Mouse (Mus musculus) 416B (cell line): ENCODE results near the gene Bcar3.
A peak's percentile ranks its signal among the peaks of the same experiment; 100 is the strongest.

Experiments used
- DNase-seq: peaks from one replicate; pipeline ENCODE4 v3.0.0; 2011; ENCODE audit warnings: low read depth

Bcar3 gene

DNA sequence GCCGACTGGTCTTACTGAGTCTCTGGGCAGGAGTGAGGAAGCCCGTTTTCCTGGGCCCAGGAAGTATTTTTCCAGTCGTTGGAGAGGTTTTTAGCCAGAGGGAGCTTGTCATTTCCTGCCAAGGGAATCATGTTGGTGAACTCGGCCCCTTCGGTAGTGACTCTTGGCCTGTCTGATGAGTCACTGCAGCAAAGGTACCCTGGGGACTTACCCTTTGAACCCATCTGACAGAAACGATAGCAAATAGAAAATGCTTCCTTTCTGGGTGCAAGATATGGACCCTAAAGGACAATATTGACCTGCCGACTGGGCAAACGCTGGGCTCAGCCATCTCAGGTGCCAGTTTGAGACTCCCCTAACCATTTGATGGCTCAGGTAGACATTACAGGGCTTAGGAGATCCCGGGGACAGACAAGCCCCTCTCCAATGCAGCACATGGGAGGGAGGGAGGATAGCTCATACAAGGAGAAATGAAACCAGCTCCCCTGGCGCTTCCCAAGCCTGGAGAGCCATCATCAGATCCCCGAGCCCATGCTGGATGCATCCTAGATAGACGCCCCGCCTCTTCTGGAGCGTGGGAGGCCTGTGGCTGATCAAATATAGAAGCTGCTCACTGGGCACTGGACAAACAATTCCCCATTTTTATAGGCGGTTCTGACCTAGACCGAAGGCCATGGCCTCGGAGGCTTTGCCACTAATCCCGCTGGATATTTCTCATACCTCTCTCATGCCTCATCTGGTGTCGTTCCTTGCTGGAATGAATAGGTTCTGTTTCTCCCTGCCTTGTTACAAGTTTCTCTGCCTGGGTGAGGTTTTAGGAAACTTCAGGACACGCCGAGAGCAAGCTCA is 188.2 kb downstream of the Bcar3 start:
- peak; percentile 18 for DNase-seq

- no peak for DNase-seq
Observed at GRCm38 (mm10) chr3:122483066-122483782, 189.3 kb downstream of the Bcar3 start.

DNA sequence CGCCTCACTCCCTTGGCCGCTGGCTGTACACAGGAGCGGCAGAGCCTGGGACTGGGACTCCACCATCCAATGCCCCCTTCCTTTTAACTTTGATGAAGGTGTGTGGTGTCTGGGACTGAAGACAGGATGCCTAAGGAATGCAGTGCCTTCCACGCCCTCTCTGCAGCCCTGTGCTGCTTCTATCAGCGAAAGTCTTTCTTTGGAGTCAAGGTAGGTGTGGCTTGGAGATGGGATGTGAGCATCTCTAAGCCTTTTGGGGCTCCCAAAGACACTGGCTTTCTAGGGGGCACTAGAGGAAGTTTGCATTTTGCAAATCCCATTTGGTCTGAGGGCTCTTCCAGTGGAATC is 189.8 kb downstream of the Bcar3 start:
- DNase-seq: no peak

- no peak for DNase-seq
Observed at GRCm38 (mm10) chr3:122484301-122484700, 190.4 kb downstream of the Bcar3 start.

- no peak for DNase-seq
Observed at GRCm38 (mm10) chr3:122485699-122486098, 191.8 kb downstream of the Bcar3 start.

GRCm38 (mm10) chr3:122486193-122486592 is 192.3 kb downstream of the Bcar3 start:
- DNase-seq: no peak

GRCm38 (mm10) chr3:122488051-122488754 is 194.3 kb downstream of the Bcar3 start:
- DNase-seq: no peak

GRCm38 (mm10) chr3:122490574-122490973 is 196.6 kb downstream of the Bcar3 start:
- DNase-seq: peak; percentile 23

GRCm38 (mm10) chr3:122492006-122492405 is 198.1 kb downstream of the Bcar3 start:
- no peak for DNase-seq

- DNase-seq: no peak
Observed at GRCm38 (mm10) chr3:122492872-122493615, 199.1 kb downstream of the Bcar3 start.

DNA sequence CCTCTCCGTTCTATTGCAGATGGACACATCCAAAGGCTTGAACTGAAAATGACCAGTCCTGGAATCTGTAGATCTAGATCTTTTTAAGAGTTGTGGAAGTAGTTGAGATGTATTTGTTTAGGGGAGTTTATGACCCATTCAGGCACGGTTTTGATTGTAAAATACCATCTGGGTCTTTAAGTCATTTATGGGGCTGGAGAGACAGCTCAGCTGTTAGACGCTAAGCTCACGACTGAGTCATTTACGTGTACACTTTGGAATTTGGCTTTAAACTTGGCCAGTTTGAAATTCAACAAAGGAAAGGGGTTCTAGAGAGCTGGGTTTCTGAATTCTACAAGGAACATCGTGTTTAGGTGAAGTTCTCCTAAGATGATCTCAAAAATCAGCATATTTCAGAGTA is 200.8 kb downstream of the Bcar3 start:
- DNase-seq: no peak

DNA sequence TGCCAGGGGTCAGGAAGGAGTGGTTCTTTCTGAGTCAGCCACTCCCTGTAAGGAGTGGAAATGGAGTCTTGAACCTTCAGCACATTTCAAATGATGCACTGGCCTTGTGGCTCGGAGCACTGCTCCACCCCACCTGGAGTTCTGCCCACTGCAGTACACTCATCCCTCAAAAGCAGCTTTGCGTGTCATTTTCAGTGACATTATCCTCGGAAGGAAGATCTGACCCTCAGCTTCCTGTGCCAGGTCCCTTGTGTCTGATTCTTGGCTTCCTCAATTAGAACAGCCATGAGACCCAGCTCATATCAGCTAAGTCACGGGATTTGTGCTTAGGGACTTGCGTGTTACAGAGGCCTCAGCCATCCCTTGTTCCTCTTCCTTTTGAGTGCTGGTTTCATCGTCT is 203.9 kb downstream of the Bcar3 start:
- DNase-seq: no peak

DNA sequence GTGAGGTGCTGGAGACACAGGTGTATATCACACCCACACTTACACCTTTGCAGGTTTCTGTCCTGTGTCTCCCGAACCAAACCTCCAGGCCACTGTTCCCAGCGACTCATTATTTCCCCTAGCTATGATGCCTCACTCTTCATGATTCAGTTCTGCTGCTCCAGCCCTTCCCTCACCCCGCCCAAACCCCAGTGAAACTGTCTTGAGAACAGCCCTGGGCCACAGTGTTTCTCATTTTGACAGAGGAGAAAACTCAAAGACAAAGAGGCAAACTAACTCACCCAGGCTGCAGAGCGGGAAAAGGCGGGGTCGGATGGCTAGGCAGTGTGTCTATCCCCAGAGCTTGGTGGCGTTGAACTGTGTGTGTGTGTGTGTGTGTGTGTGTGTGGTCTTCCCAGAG is 204.6 kb downstream of the Bcar3 start:
- DNase-seq: no peak

GRCm38 (mm10) chr3:122499647-122500046 is 205.7 kb downstream of the Bcar3 start:
- no peak for DNase-seq

GRCm38 (mm10) chr3:122500929-122501328 is 207.0 kb downstream of the Bcar3 start:
- no peak for DNase-seq

GRCm38 (mm10) chr3:122506343-122506916 is 212.5 kb downstream of the Bcar3 start:
- peak; percentile 37 for DNase-seq

DNA sequence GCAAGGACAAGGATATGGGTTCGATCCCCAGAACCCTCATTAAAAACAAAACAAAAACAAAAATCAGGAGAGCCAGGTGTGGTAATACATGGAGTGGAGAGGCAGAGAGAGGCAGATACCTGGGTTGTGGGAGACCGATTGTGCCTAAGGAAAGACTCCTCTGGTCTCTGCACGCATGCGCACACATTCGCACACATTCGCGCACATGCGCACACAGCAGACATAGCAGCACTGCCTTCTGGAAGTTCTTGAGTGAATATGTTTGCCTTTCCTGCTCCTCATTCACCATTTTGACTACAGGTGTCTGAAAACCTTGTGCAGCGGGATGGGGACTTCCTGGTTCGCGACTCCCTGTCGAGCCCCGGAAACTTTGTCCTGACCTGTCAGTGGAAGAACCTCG is 213.9 kb downstream of the Bcar3 start:
- no peak for DNase-seq

GRCm38 (mm10) chr3:122509084-122509483 is 215.1 kb downstream of the Bcar3 start:
- DNase-seq: peak; percentile 90

DNA sequence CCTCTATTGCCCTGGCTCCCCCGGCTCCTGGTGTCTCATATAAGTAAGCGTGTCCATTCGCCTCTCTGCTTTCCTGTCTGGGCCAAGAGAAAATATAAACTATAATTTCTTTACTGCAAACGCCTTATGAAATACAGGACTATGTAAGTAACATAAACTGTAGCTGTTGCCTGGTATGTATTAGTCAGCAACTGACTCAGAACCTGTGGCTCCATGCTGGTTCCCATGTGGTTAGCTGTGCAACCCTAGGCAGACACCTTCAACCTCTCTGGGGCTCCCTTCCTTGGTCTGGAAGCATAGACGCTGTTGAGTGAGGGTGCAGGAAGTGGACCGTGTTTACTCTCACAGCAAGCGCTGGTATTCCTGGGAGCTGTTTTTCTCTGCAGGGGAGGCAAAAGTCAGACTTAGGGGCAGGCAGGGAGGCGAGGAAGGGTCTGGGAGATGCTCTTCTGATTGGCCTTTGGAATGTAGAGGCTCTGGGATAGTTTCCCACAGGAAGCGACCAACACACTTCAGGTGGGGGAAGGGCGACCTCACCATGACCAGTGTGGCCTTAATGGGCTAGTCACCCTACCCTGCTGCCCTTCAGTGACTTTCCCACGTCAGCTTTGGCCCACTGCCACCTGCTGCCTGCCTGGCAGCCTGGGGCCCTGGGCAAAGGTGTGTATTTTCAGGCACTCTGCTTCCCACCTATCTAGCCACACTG is 215.8 kb downstream of the Bcar3 start:
- peak; percentile 91 for DNase-seq

DNA sequence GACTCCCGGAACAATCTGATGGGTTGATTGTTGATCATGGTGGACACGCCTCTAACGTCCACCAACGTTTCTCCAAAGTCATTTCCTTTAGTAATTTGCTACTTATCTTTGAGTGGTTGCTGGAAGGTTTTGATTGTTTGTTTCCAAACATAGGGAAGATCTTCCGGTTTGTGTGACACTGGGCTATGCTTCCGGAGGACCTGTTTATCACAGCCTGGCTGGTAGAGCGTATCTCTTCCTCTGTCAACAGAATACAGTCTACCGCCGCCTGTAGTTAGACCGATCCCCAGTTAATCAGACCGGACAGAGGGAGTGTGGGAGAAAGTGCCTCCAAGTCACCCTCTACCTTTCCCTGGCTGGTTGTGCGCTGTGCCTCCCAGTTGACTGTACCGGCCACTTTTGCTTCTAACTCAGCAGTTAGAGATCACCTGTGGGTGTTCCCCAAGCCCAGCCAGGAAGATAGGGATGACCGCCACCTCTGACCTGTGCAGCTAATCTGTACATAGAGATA is 216.4 kb downstream of the Bcar3 start:
- peak; percentile 76 for DNase-seq

GRCm38 (mm10) chr3:122510932-122511331 is 217.0 kb downstream of the Bcar3 start:
- no peak for DNase-seq
